Mouse (Mus musculus) forebrain, postnatal 0 days (tissue): Measurements from ENCODE around the gene Phgr1. TPM values are rescaled to one million over a fixed set of nuclear protein-coding genes. Genes with fewer than 3 reads are reported as not detected.
A peak's percentile ranks its signal among the peaks of the same experiment; 100 is the strongest.

ENCODE experiments used
- ATAC-seq: fragments of 200-750 bp; cut with Nextera tagmentation; 2 replicates; pipeline ENCODE4 v1.8.0; 2017; ENCODE audit warnings: mild to moderate bottlenecking, moderate library complexity
- DNase-seq: peaks from one replicate; pipeline ENCODE4 v3.0.0-alpha.2; 2015
- H3K27ac ChIP-seq: fragments of 300-500 bp; sonication (generic); 2 replicates; pipeline ENCODE4 v1.5.1; 2014; ENCODE audit warnings: low read depth, mild to moderate bottlenecking, antibody characterized with exemption, low read length, moderate library complexity, mixed read lengths
- H3K27me3 ChIP-seq: fragments of 300-500 bp; sonication (generic); 2 replicates; pipeline ENCODE4 v1.6.1; 2014; ENCODE audit warnings: mild to moderate bottlenecking, low read length, mixed read lengths; ENCODE audit not compliant: insufficient read depth
- H3K36me3 ChIP-seq: fragments of 300-500 bp; sonication (generic); 2 replicates; pipeline ENCODE4 v1.6.1; 2014; ENCODE audit warnings: mild to moderate bottlenecking, moderate library complexity; ENCODE audit not compliant: insufficient read depth
- H3K4me1 ChIP-seq: fragments of 300-500 bp; sonication (generic); 2 replicates; pipeline ENCODE4 v1.6.1; 2014; ENCODE audit warnings: antibody characterized with exemption; ENCODE audit not compliant: insufficient read depth
- H3K4me2 ChIP-seq: fragments of 300-500 bp; sonication (generic); 2 replicates; pipeline ENCODE4 v1.6.1; 2014; ENCODE audit warnings: low read depth, mild to moderate bottlenecking, moderate library complexity
- H3K4me3 ChIP-seq: fragments of 300-500 bp; sonication (generic); 2 replicates; pipeline ENCODE4 v1.5.1; 2014; ENCODE audit warnings: low read depth, low read length, mixed read lengths
- H3K9ac ChIP-seq: fragments of 300-500 bp; sonication (generic); 2 replicates; pipeline ENCODE4 v1.6.1; 2014; ENCODE audit warnings: mild to moderate bottlenecking
- H3K9me3 ChIP-seq: fragments of 300-500 bp; sonication (generic); 2 replicates; pipeline ENCODE4 v1.6.1; 2016; ENCODE audit warnings: low read length
- CTCF ChIP-seq: sonication (generic); IDR thresholded peaks from 2 replicates; pipeline ENCODE4 v1.5.1; 2016; ENCODE audit warnings: antibody characterized with exemption, control low read depth, low read depth
- WGBS: fragments of 180-500 bp; shearing (Covaris S2); extraction: QIAGEN DNeasy Blood & Tissue Kit; methylation state at CpG from one replicate; pipeline ENCODE4 v1.1.7; 2014; 5-methylcytosine and 5-hydroxymethylcytosine counted together
- polyA plus RNA-seq: library from polyadenylated mRNA; unstranded; fragments of >200 nt; fragmentation: Nextera tagmentation; extraction: Ambion mirVana; gene quantifications from 2 replicates; pipeline ENCODE4 v1.2.1, GENCODE M21; 2015
- total RNA-seq: library from RNA; depleted of rRNA; stranded (reverse); fragments of >200 nt; gene quantifications from 2 replicates; pipeline ENCODE4 v1.2.3, GENCODE M21; 2014

Phgr1 gene
- total and polyA plus RNA-seq, 2 experiments from 2014 or later, result not detected

DNA sequence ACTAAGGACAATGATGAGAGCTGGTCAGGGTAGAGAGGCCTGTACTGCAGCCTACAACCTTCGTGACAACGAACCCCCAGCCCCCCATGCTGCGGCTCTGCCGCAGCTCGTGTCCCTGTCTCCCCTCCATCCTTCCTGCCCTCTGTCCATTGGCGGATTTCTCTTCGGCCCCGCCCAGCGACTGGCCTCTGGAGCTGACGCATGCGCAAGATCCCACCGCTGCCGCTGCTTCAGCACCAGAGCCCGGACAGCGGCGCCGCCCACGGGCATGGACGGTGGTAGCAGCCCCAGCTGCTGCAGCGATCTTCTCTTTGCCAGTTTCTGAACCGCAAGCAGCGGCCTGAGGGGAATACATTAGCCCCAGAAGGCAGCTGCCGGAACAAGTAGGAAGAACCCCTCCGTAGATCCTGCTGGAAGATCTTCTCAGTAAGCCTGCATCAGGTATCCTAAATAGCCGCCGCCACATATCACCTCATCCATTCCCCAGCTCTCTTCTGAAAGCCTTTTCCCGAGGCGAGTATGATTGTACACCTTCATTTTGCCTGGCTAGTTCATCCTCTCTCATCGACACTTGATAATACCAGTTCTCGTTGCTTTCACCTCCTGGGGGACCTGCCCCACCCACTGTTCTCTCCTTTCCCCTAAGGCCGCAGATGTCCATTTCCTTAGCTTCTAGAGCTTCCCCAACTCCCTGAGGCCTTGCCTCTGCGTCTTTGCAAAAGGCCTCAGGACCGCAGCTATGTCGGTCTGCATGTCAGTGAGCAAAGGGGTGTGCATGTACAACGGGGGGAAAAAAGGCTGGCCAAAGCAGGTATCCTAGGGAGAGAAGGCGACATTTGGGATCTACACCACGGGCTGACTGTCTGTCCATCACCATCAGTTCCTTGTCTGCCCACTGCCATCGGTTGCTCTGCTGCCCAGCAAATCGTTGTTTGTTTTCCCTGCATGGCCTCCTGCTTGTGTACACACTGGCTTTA, 7.2 kb downstream of the Phgr1 start, which contains the start of gene Disp2:
Gene Disp2, plus strand, starts transcription at position 216 of the 977 bp plus-strand sequence.
- WGBS, result 10% methylated on average over 39 of the region's 39 CpGs
- H3K27me3 ChIP-seq, result no peaks in the 10 kb centered on the region
- peak; percentile 67 for TF ChIP-seq CTCF

DNA sequence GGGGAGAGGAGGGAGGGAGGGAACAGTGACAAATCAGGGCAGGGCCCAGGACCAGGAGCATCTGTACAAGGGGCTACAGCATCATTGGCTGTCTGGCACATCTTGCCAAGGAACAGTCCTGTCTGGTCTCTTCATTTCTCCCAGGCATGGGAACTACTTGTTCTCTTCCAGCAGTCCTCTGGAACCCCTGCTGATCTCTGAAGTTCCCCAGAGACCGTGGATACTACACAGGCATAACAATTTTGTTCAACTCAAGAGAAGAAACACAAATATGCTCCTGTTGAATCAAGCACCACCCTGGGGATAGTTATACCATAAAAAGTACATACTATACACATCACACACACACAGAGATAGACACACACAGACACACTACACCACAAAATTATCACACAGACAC, 8.5 kb downstream of the Phgr1 start:
- Histone ChIP-seq H3K27ac (no peak overlapping the region), H3K4me2 (peak overlapping the region; percentile 71; the same call in 1 of the 2 replicates), H3K9me3 (no peaks in the 10 kb centered on the region), H3K27me3 (no peaks in the 10 kb centered on the region), H3K9ac (no peak overlapping the region), H3K4me1 (no peaks in the 10 kb centered on the region; the same call in 1 of the 2 replicates), H3K4me3 (no peak overlapping the region), H3K36me3 (peaks cover 5% of the 10 kb centered on the region; the same call in 1 of the 2 replicates)
- no peak for TF ChIP-seq CTCF
- ATAC-seq (no peak), DNase-seq (no peak)
- 29% methylated on average over 1 of the region's 1 CpGs for WGBS

More for the DNA sequence above, 7.2 kb downstream of the Phgr1 start, which contains the start of gene Disp2:
- Histone ChIP-seq H3K4me2 (peak within 1 kb of the TSS; percentile 71), H3K36me3 (no peaks in the 10 kb centered on the region), H3K4me1 (no peaks in the 10 kb centered on the region; the same call in 1 of the 2 replicates), H3K9me3 (no peaks in the 10 kb centered on the region), H3K4me3 (peak within 1 kb of the TSS; percentile 44), H3K27ac (peak within 1 kb of the TSS; percentile 78), H3K9ac (peak within 1 kb of the TSS; percentile 57)
- DNase-seq (peak; percentile 95), ATAC-seq (peak; percentile 94)

DNA sequence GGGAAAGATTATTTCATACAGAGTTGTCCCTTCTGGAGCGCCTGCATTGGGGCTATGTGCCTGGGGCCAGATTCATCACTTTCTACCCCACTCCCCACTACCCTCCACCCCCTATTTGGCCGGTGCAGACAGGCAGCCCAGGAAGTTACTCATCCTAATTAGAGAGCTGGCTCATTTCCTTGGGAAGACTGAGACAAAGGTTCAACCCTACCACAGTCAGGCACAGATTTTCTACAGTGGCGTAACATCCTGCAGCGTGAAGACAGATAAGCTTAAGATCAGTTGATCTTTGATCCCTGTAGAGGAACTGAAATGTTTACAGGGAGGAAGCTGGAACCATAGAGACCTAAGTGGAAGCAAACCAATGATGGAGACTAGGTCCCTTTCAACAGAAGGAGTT, 9.7 kb downstream of the Phgr1 start:
- peaks cover 16% of the 10 kb centered on the region; the same call in 1 of the 2 replicates for H3K36me3 ChIP-seq
- no peaks in the 10 kb centered on the region for H3K9me3 ChIP-seq
- H3K4me3 ChIP-seq, result no peak overlapping the region
- ATAC-seq (no peak), DNase-seq (no peak)
- no peak overlapping the region for H3K27ac ChIP-seq
- no peak for TF ChIP-seq CTCF
- H3K4me1 ChIP-seq, result no peaks in the 10 kb centered on the region; the same call in 1 of the 2 replicates
- 71% methylated on average over 4 of the region's 4 CpGs for WGBS
- no peaks in the 10 kb centered on the region for H3K27me3 ChIP-seq
- H3K4me2 ChIP-seq, result no peak overlapping the region
- no peak overlapping the region for H3K9ac ChIP-seq

DNA sequence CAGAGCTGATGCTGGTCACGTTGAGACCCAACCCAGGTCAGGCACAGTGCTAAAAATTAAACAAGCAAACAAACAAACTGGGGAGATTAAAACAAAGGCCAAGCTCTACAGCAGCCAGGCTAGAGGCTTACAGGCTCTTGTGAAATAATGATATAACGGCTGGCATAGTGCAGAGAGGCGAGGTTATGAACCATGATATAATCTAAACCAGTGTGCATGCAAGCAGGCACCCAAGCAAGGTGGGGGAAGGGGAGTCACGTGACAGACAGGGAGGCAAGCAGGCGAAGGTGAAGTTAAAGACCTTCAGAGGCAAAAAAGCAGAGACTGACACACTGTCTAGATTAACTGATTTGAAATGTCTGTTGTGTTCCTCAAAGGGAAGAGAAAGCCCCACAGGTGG, 10.5 kb downstream of the Phgr1 start:
- no peak overlapping the region for H3K4me3 ChIP-seq
- H3K27me3 ChIP-seq, result no peaks in the 10 kb centered on the region
- 68% methylated on average over 5 of the region's 5 CpGs for WGBS
- DNase-seq (no peak), ATAC-seq (no peak)
- no peak overlapping the region for H3K27ac ChIP-seq
- no peak for TF ChIP-seq CTCF
- no peak overlapping the region for H3K4me2 ChIP-seq
- no peak overlapping the region for H3K9ac ChIP-seq
- no peaks in the 10 kb centered on the region; the same call in 1 of the 2 replicates for H3K4me1 ChIP-seq
- H3K9me3 ChIP-seq, result no peaks in the 10 kb centered on the region
- H3K36me3 ChIP-seq, result peaks cover 23% of the 10 kb centered on the region

DNA sequence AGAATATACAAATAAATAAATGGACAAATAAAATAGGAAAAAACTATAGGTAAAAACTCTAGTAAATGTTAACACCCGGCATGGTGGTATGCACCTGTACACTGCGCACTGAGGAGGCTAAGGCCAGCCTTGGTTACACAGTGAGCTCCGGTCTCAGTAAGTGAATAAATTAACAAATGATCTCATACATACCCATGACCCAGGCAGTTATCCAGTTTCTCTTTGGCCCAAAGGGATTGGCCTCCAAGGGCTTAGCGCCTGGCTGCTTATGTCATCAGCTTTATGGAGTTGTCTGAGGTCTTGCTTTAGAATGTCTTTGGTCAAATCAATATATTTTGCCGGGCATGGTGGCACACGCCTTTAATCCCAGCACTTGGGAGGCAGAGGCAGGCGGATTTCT, 11.1 kb downstream of the Phgr1 start:
- Histone ChIP-seq H3K36me3 (peaks cover 27% of the 10 kb centered on the region), H3K4me1 (no peaks in the 10 kb centered on the region; the same call in 1 of the 2 replicates), H3K27me3 (no peaks in the 10 kb centered on the region), H3K9me3 (no peaks in the 10 kb centered on the region), H3K27ac (no peak overlapping the region), H3K9ac (no peak overlapping the region), H3K4me2 (no peak overlapping the region), H3K4me3 (no peak overlapping the region)
- WGBS, result 92% methylated on average over 7 of the region's 7 CpGs
- ATAC-seq (no peak), DNase-seq (no peak)
- TF ChIP-seq CTCF, result no peak

DNA sequence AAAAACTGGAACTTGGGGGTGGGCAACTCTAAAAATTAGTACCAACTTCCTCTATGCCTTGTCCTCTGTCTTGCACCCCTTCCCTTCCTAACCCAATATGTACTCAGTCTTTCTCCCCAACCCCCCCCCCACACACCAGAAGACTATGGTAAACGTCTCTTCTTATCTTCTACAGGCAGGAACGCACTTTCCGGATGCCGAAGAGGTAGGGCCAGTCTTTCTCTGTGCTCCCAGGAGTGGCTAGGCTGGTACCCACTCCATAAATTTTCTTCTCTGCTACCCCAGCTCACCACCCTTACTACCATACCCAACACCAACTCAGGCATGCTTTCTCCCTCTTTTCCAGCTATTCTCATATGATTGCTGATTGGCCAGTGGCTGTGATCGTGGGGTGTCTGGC, 14.0 kb downstream of the Phgr1 start:
- Histone ChIP-seq H3K4me3 (no peak overlapping the region), H3K9me3 (no peaks in the 10 kb centered on the region), H3K4me1 (no peaks in the 10 kb centered on the region), H3K4me2 (no peak overlapping the region), H3K9ac (no peak overlapping the region), H3K27ac (no peak overlapping the region), H3K36me3 (peaks cover 42% of the 10 kb centered on the region), H3K27me3 (no peaks in the 10 kb centered on the region)
- ATAC-seq, result no peak
- no peak for TF ChIP-seq CTCF
- 85% methylated on average over 5 of the region's 5 CpGs for WGBS
- no peak for DNase-seq

DNA sequence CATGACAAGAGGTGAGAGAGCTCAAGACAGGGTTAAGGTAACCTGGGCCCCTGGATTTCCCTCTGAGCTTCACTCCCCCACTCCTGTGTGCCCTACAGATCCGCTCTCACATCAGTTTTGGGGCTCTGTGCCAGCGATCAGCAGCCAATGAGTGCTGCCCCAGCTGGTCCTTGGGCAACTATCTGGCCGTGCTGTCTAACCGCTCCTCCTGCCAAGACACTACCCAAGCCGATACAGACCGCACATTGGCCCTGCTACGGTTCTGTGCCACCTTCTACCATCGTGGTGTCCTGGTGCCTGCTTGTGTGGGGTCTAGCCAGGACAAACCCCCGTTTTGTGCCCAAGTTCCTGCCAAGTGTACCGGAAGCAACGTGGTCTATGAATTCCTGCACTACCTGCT, 16.9 kb downstream of the Phgr1 start:
- H3K9me3 ChIP-seq, result no peaks in the 10 kb centered on the region
- TF ChIP-seq CTCF, result no peak
- H3K36me3 ChIP-seq, result peaks cover 52% of the 10 kb centered on the region
- H3K4me2 ChIP-seq, result no peak overlapping the region
- ATAC-seq (peak; percentile 39), DNase-seq (peak; percentile 49)
- no peak overlapping the region for H3K4me3 ChIP-seq
- H3K27me3 ChIP-seq, result no peaks in the 10 kb centered on the region
- no peak overlapping the region for H3K9ac ChIP-seq
- WGBS, result 54% methylated on average over 11 of the region's 11 CpGs
- no peaks in the 10 kb centered on the region for H3K4me1 ChIP-seq
- H3K27ac ChIP-seq, result no peak overlapping the region
